Mouse (Mus musculus) telencephalon, adult 2 months (tissue): ENCODE measurements around the gene Crcp.

Source experiments
- DNase-seq: peaks from one replicate; pipeline ENCODE4 v3.0.0-alpha.2; 2011; ENCODE audit warnings: low read depth, low spot score

Gene Crcp

GRCm38 (mm10) chr5:130056303-130056702, 27.2 kb downstream of the Crcp start:
- no peak for DNase-seq

GRCm38 (mm10) chr5:130059413-130060328, 30.6 kb downstream of the Crcp start:
- DNase-seq, result no peak

- no peak for DNase-seq
Observed at GRCm38 (mm10) chr5:130060329-130060665, 31.2 kb downstream of the Crcp start.

- DNase-seq, result no peak
Observed at GRCm38 (mm10) chr5:130062096-130062495, 33.0 kb downstream of the Crcp start.

GRCm38 (mm10) chr5:130063760-130064159, 34.7 kb downstream of the Crcp start:
- DNase-seq, result no peak

- no peak for DNase-seq
Observed at GRCm38 (mm10) chr5:130065579-130065978, 36.5 kb downstream of the Crcp start.

- DNase-seq, result no peak
Observed at GRCm38 (mm10) chr5:130067841-130068264, 38.8 kb downstream of the Crcp start.

GRCm38 (mm10) chr5:130073026-130073425, 43.9 kb downstream of the Crcp start, which contains the start of gene Tpst1:
Gene Tpst1, plus strand, starts transcription at chr5:130073326.
- no peak for DNase-seq

- DNase-seq, result no peak
Observed at GRCm38 (mm10) chr5:130074491-130074890, 45.4 kb downstream of the Crcp start.

GRCm38 (mm10) chr5:130076396-130076795, 47.3 kb downstream of the Crcp start:
- no peak for DNase-seq

- DNase-seq, result no peak
Observed at GRCm38 (mm10) chr5:130078096-130078833, 49.2 kb downstream of the Crcp start.

GRCm38 (mm10) chr5:130078834-130079156, 49.7 kb downstream of the Crcp start:
- DNase-seq, result no peak

- no peak for DNase-seq
Observed at GRCm38 (mm10) chr5:130079202-130080050, 50.3 kb downstream of the Crcp start.

- DNase-seq, result no peak
Observed at GRCm38 (mm10) chr5:130080051-130080681, 51.1 kb downstream of the Crcp start.

GRCm38 (mm10) chr5:130081181-130081881, 52.2 kb downstream of the Crcp start:
- no peak for DNase-seq

- DNase-seq, result no peak
Observed at GRCm38 (mm10) chr5:130082431-130082830, 53.3 kb downstream of the Crcp start.

- DNase-seq, result no peak
Observed at GRCm38 (mm10) chr5:130084271-130084670, 55.2 kb downstream of the Crcp start.

- peak; percentile 72 for DNase-seq
Observed at GRCm38 (mm10) chr5:130088008-130088407, 58.9 kb downstream of the Crcp start.

GRCm38 (mm10) chr5:130088612-130089011, 59.5 kb downstream of the Crcp start:
- DNase-seq, result no peak

GRCm38 (mm10) chr5:130089177-130089576, 60.1 kb downstream of the Crcp start:
- no peak for DNase-seq
